Mouse (Mus musculus): Measurements from ENCODE around the gene Aqp6. TPM values are rescaled to one million over a fixed set of nuclear protein-coding genes. Genes with fewer than 3 reads are reported as not detected.

Gene Aqp6
- total RNA-seq, 1 experiment = 0.36 TPM

DNA sequence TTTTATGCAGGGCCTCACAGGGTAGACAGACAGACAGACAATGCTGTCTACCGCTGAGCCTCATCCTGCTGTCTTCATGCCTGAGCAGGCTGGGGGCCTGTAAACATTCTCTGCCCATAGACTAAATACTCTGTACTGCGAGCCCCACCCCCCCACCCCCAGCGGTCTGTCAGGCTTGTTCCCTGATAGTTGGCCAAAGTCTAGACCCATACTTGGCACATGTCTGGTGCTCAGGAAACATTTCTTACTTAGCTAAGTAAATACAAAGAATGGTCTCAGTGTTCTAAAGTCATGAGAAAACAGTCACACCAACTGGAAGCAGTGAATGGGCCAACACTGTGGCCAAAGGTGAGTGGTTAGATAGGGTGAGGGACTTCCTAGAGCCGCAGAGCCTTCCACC, 33.8 kb upstream of the Aqp6 start:
- TF ChIP-seq ZC3H11A (IDR thresholded peaks at IDR 0.05; ENCODE audit: borderline replicate concordance, low read depth, low read length) = no peak
- TF ChIP-seq MAFK (IDR thresholded peaks at IDR 0.05; ENCODE audit: insufficient read depth, low read depth, low read length) = no peak
- no peak for TF ChIP-seq CHD2 (IDR thresholded peaks at IDR 0.05; ENCODE audit: low read depth, low read length)
- no peak for TF ChIP-seq ZNF384 (IDR thresholded peaks at IDR 0.05; ENCODE audit: low read depth, low read length)
- TF ChIP-seq HCFC1 (IDR thresholded peaks at IDR 0.05; ENCODE audit: borderline replicate concordance, insufficient read depth, low read length) = no peak
- Histone ChIP-seq H3K27ac (ENCODE audit: insufficient read depth, low read depth, low read length, poor library complexity, severe bottlenecking) (no peak overlapping the region), H3K36me3 (ENCODE audit: control insufficient read depth, insufficient read depth, low read length, poor library complexity, severe bottlenecking) (no peaks in the 10 kb centered on the region), H3K4me3 (ENCODE audit: insufficient read depth in 1 of 2, low read depth in 1 of 2, low read length in 2 of 2, poor library complexity in 1 of 2, severe bottlenecking in 1 of 2) (no peak overlapping the region), H3K9me3 (ENCODE audit: control insufficient read depth, insufficient read depth, low read depth, low read length) (no peaks in the 10 kb centered on the region), H3K9ac (ENCODE audit: insufficient read depth, low read depth, low read length, poor library complexity, severe bottlenecking) (no peak overlapping the region), H3K4me1 (ENCODE audit: control insufficient read depth in 2 of 2, insufficient read depth in 2 of 2, low read length in 2 of 2, poor library complexity in 1 of 2) (peaks cover 4 to 28% of the 10 kb centered on the region in 2 experiments; a peak in 3 of 4 replicates)
- in situ Hi-C loops (cut with MboI; ENCODE audit: low sequenced_read_pairs in 2 of 2, unreplicated experiment in 2 of 2) = no loop called here
- no peak for DNase-seq (ENCODE audit: low read depth, low spot score)

DNA sequence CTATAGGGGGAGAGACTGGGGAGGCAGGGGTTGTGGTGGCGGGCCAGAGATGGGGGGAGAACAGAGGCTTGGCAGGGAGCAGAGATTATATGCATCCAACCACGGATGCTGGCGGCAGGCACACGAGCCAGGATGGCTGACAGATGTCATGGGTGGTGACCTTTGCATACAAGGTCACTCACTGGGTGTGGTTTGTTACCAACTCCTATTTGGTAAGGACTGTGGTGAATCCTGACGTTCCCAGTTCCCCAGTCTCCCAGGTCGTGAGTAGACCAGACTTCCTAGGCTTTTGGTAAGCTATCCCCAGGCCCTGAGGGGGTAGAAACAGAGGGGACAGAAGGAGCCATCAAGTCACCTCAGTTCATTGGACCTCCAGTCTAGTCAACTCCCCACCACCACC, 32.5 kb upstream of the Aqp6 start:
- H3K4me1 ChIP-seq (ENCODE audit: control insufficient read depth in 2 of 2, insufficient read depth in 2 of 2, low read length in 2 of 2, poor library complexity in 1 of 2) = peaks cover 2 to 21% of the 10 kb centered on the region in 2 experiments; a peak in 2 of 4 replicates
- no peak for DNase-seq (ENCODE audit: low read depth, low spot score)
- H3K36me3 ChIP-seq (ENCODE audit: control insufficient read depth, insufficient read depth, low read length, poor library complexity, severe bottlenecking) = no peaks in the 10 kb centered on the region
- H3K4me3 ChIP-seq (ENCODE audit: insufficient read depth in 1 of 2, low read depth in 1 of 2, low read length in 2 of 2, poor library complexity in 1 of 2, severe bottlenecking in 1 of 2) = no peak overlapping the region
- H3K9me3 ChIP-seq (ENCODE audit: control insufficient read depth, insufficient read depth, low read depth, low read length) = no peaks in the 10 kb centered on the region
- no peak overlapping the region for H3K27ac ChIP-seq (ENCODE audit: insufficient read depth, low read depth, low read length, poor library complexity, severe bottlenecking)
- no peak overlapping the region for H3K9ac ChIP-seq (ENCODE audit: insufficient read depth, low read depth, low read length, poor library complexity, severe bottlenecking)
- TF ChIP-seq MAFK (IDR thresholded peaks at IDR 0.05; ENCODE audit: insufficient read depth, low read depth, low read length) (no peak), ZC3H11A (IDR thresholded peaks at IDR 0.05; ENCODE audit: borderline replicate concordance, low read depth, low read length) (no peak), ZNF384 (IDR thresholded peaks at IDR 0.05; ENCODE audit: low read depth, low read length) (no peak), CHD2 (IDR thresholded peaks at IDR 0.05; ENCODE audit: low read depth, low read length) (no peak), HCFC1 (IDR thresholded peaks at IDR 0.05; ENCODE audit: borderline replicate concordance, insufficient read depth, low read length) (no peak)
- in situ Hi-C loops (cut with MboI; ENCODE audit: low sequenced_read_pairs in 2 of 2, unreplicated experiment in 2 of 2) = no loop called here

- Histone ChIP-seq H3K27ac (ENCODE audit: insufficient read depth, low read depth, low read length, poor library complexity, severe bottlenecking) (no peak overlapping the region), H3K4me1 (ENCODE audit: control insufficient read depth in 2 of 2, insufficient read depth in 2 of 2, low read length in 2 of 2, poor library complexity in 1 of 2) (peaks cover 0 to 18% of the 10 kb centered on the region in 2 experiments; a peak in 2 of 4 replicates), H3K9ac (ENCODE audit: insufficient read depth, low read depth, low read length, poor library complexity, severe bottlenecking) (no peak overlapping the region), H3K4me3 (ENCODE audit: insufficient read depth in 1 of 2, low read depth in 1 of 2, low read length in 2 of 2, poor library complexity in 1 of 2, severe bottlenecking in 1 of 2) (no peak overlapping the region), H3K36me3 (ENCODE audit: control insufficient read depth, insufficient read depth, low read length, poor library complexity, severe bottlenecking) (no peaks in the 10 kb centered on the region), H3K9me3 (ENCODE audit: control insufficient read depth, insufficient read depth, low read depth, low read length) (no peaks in the 10 kb centered on the region)
- no peak for DNase-seq (ENCODE audit: low read depth, low spot score)
- no peak for TF ChIP-seq HCFC1 (IDR thresholded peaks at IDR 0.05; ENCODE audit: borderline replicate concordance, insufficient read depth, low read length)
- TF ChIP-seq ZC3H11A (IDR thresholded peaks at IDR 0.05; ENCODE audit: borderline replicate concordance, low read depth, low read length) = no peak
- no peak for TF ChIP-seq CHD2 (IDR thresholded peaks at IDR 0.05; ENCODE audit: low read depth, low read length)
- no peak for TF ChIP-seq MAFK (IDR thresholded peaks at IDR 0.05; ENCODE audit: insufficient read depth, low read depth, low read length)
- no peak for TF ChIP-seq ZNF384 (IDR thresholded peaks at IDR 0.05; ENCODE audit: low read depth, low read length)
- in situ Hi-C loops (cut with MboI; ENCODE audit: low sequenced_read_pairs in 2 of 2, unreplicated experiment in 2 of 2) = no loop called here
These were observed 32.1 kb upstream of the Aqp6 start for GRCm38 (mm10) chr15:99569123-99569522.

DNA sequence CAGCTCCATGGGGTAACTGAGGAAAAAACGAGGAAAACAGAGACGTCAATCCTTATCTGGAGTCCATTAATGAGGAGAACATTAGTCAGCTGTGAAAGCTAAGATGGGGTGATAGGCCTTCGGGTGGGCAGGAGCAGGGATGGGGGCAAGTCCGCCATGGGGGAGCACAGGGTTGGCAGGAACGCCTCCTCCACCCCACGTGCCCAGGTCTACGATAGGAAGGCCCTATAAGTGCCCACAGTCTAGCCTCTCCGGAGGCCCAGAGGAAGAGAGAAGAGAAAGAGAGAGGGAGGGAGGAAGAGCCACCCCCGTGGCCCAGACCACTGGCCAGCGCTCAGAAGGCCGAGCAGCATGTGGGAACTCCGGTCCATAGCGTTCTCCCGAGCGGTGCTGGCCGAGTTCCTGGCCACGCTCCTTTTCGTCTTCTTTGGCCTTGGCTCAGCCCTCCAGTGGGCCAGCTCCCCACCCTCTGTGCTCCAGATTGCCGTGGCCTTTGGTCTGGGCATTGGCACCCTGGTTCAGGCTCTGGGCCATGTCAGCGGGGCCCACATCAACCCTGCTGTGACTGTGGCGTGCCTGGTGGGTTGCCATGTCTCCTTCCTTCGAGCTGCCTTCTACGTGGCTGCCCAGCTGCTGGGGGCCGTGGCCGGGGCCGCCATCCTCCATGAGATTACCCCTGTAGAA, 22.3 kb upstream of the Aqp6 start, which contains the start of gene Aqp2:
Aqp2 (plus strand) TSS at position 254 of the 684 bp plus-strand sequence.
- H3K4me3 ChIP-seq (ENCODE audit: insufficient read depth in 1 of 2, low read depth in 1 of 2, low read length in 2 of 2, poor library complexity in 1 of 2, severe bottlenecking in 1 of 2) = 0 out of 4 replicates have a peak within 1 kb of the TSS, but pooled peaks of 1 of the 2 experiments have one; percentile 0
- H3K27ac ChIP-seq (ENCODE audit: insufficient read depth, low read depth, low read length, poor library complexity, severe bottlenecking) = no peak within 1 kb of the TSS
- no peak for DNase-seq (ENCODE audit: low read depth, low spot score)
- no peak for TF ChIP-seq MAFK (IDR thresholded peaks at IDR 0.05; ENCODE audit: insufficient read depth, low read depth, low read length)
- no peak for TF ChIP-seq ZNF384 (IDR thresholded peaks at IDR 0.05; ENCODE audit: low read depth, low read length)
- no peak for TF ChIP-seq CHD2 (IDR thresholded peaks at IDR 0.05; ENCODE audit: low read depth, low read length)
- no peak for TF ChIP-seq HCFC1 (IDR thresholded peaks at IDR 0.05; ENCODE audit: borderline replicate concordance, insufficient read depth, low read length)
- TF ChIP-seq ZC3H11A (IDR thresholded peaks at IDR 0.05; ENCODE audit: borderline replicate concordance, low read depth, low read length) = no peak
- no peak within 1 kb of the TSS for H3K9ac ChIP-seq (ENCODE audit: insufficient read depth, low read depth, low read length, poor library complexity, severe bottlenecking)
- H3K36me3 ChIP-seq (ENCODE audit: control insufficient read depth, insufficient read depth, low read length, poor library complexity, severe bottlenecking) = no peaks in the 10 kb centered on the region
- H3K9me3 ChIP-seq (ENCODE audit: control insufficient read depth, insufficient read depth, low read depth, low read length) = no peaks in the 10 kb centered on the region
- H3K4me1 ChIP-seq (ENCODE audit: control insufficient read depth in 2 of 2, insufficient read depth in 2 of 2, low read length in 2 of 2, poor library complexity in 1 of 2) = peaks cover 3 to 6% of the 10 kb centered on the region in 2 experiments; a peak in 1 of 4 replicates
- in situ Hi-C loops (cut with MboI; ENCODE audit: low sequenced_read_pairs in 2 of 2, unreplicated experiment in 2 of 2) = no loop called here

Measured in ES-E14 (cell line).